Mouse (Mus musculus): Measurements from ENCODE around the gene Khdc3.
"Not testable (repeated sequence)": the region's sequence is repeated elsewhere in the genome, so short reads cannot be mapped to it uniquely, and the experiment has no call there.

Gene Khdc3

GRCm38 (mm10) chr9:73103880-73104198 is 2.2 kb downstream of the Khdc3 start:
- H3K36me3 ChIP-seq (ENCODE audit: insufficient read depth, low read length), result peaks cover 15% of the 10 kb centered on the region
- TF ChIP-seq CTCF (conservative IDR thresholded peaks at IDR 0.05; ENCODE audit: low read length) (no peak), NANOG (IDR thresholded peaks at IDR 0.05; ENCODE audit: borderline replicate concordance, low read length) (no peak), POU5F1 (IDR thresholded peaks at IDR 0.05; ENCODE audit: borderline replicate concordance, low read length) (no peak)
- H3K9me3 ChIP-seq (ENCODE audit: low read length), result no peaks in the 10 kb centered on the region
- peak overlapping the region; percentile 81 for H3K4me3 ChIP-seq (replicated peaks; ENCODE audit: low read length)
- peaks cover 86% of the 10 kb centered on the region for H3K4me1 ChIP-seq (replicated peaks; ENCODE audit: low read depth, low read length)
- peaks cover 28% of the 10 kb centered on the region for H3K27me3 ChIP-seq (ENCODE audit: insufficient read depth, low read length)

- Histone ChIP-seq H3K9me3 (ENCODE audit: low read length) (no peaks in the 10 kb centered on the region), H3K27me3 (ENCODE audit: insufficient read depth, low read length) (peaks cover 28% of the 10 kb centered on the region), H3K4me3 (replicated peaks; ENCODE audit: low read length) (no peak overlapping the region), H3K4me1 (replicated peaks; ENCODE audit: low read depth, low read length) (peaks cover 77% of the 10 kb centered on the region), H3K36me3 (ENCODE audit: insufficient read depth, low read length) (peaks cover 15% of the 10 kb centered on the region)
- TF ChIP-seq POU5F1 (IDR thresholded peaks at IDR 0.05; ENCODE audit: borderline replicate concordance, low read length) (no peak), NANOG (IDR thresholded peaks at IDR 0.05; ENCODE audit: borderline replicate concordance, low read length) (no peak), CTCF (conservative IDR thresholded peaks at IDR 0.05; ENCODE audit: low read length) (no peak)
Measured at GRCm38 (mm10) chr9:73105141-73105540, 3.5 kb downstream of the Khdc3 start.

GRCm38 (mm10) chr9:73105771-73106170 is 4.1 kb downstream of the Khdc3 start:
- no peaks in the 10 kb centered on the region for H3K9me3 ChIP-seq (ENCODE audit: low read length)
- H3K27me3 ChIP-seq (ENCODE audit: insufficient read depth, low read length), result peaks cover 28% of the 10 kb centered on the region
- peaks cover 15% of the 10 kb centered on the region for H3K36me3 ChIP-seq (ENCODE audit: insufficient read depth, low read length)
- TF ChIP-seq NANOG (IDR thresholded peaks at IDR 0.05; ENCODE audit: borderline replicate concordance, low read length) (no peak), CTCF (conservative IDR thresholded peaks at IDR 0.05; ENCODE audit: low read length) (no peak), POU5F1 (IDR thresholded peaks at IDR 0.05; ENCODE audit: borderline replicate concordance, low read length) (no peak)
- peaks cover 71% of the 10 kb centered on the region for H3K4me1 ChIP-seq (replicated peaks; ENCODE audit: low read depth, low read length)
- H3K4me3 ChIP-seq (replicated peaks; ENCODE audit: low read length), result no peak overlapping the region

GRCm38 (mm10) chr9:73112919-73113906 is 11.6 kb downstream of the Khdc3 start, which contains the start of gene Rsl24d1:
Gene Rsl24d1 (plus strand): TSS chr9:73113426.
- Histone ChIP-seq H3K9me3 (ENCODE audit: low read length) (no peaks in the 10 kb centered on the region), H3K27me3 (ENCODE audit: insufficient read depth, low read length) (no peaks in the 10 kb centered on the region), H3K36me3 (ENCODE audit: insufficient read depth, low read length) (peaks cover 32% of the 10 kb centered on the region), H3K4me3 (replicated peaks; ENCODE audit: low read length) (peak within 1 kb of the TSS; percentile 100), H3K4me1 (replicated peaks; ENCODE audit: low read depth, low read length) (peaks cover 51% of the 10 kb centered on the region)
- TF ChIP-seq NANOG (IDR thresholded peaks at IDR 0.05; ENCODE audit: borderline replicate concordance, low read length), result no peak
- TF ChIP-seq POU5F1 (IDR thresholded peaks at IDR 0.05; ENCODE audit: borderline replicate concordance, low read length), result no peak
- no peak for TF ChIP-seq CTCF (conservative IDR thresholded peaks at IDR 0.05; ENCODE audit: low read length)

GRCm38 (mm10) chr9:73116704-73117103 is 15.1 kb downstream of the Khdc3 start:
- not testable (repeated sequence) for H3K9me3 ChIP-seq (ENCODE audit: low read length); H3K27me3 ChIP-seq (ENCODE audit: insufficient read depth, low read length); H3K4me3 ChIP-seq (replicated peaks; ENCODE audit: low read length)
- H3K4me1 ChIP-seq (replicated peaks; ENCODE audit: low read depth, low read length), result peaks cover 57% of the 10 kb centered on the region
- peaks cover 66% of the 10 kb centered on the region for H3K36me3 ChIP-seq (ENCODE audit: insufficient read depth, low read length)

GRCm38 (mm10) chr9:73118012-73118411 is 16.4 kb downstream of the Khdc3 start:
- no peaks in the 10 kb centered on the region for H3K27me3 ChIP-seq (ENCODE audit: insufficient read depth, low read length)
- peaks cover 51% of the 10 kb centered on the region for H3K4me1 ChIP-seq (replicated peaks; ENCODE audit: low read depth, low read length)
- H3K36me3 ChIP-seq (ENCODE audit: insufficient read depth, low read length), result peaks cover 79% of the 10 kb centered on the region
- TF ChIP-seq NANOG (IDR thresholded peaks at IDR 0.05; ENCODE audit: borderline replicate concordance, low read length) (no peak), CTCF (conservative IDR thresholded peaks at IDR 0.05; ENCODE audit: low read length) (peak; percentile 38)
- H3K4me3 ChIP-seq (replicated peaks; ENCODE audit: low read length), result no peak overlapping the region
- H3K9me3 ChIP-seq (ENCODE audit: low read length), result no peaks in the 10 kb centered on the region

- H3K27me3 ChIP-seq (ENCODE audit: insufficient read depth, low read length), result no peaks in the 10 kb centered on the region
- H3K9me3 ChIP-seq (ENCODE audit: low read length), result no peaks in the 10 kb centered on the region
- no peak overlapping the region for H3K4me3 ChIP-seq (replicated peaks; ENCODE audit: low read length)
- peaks cover 96% of the 10 kb centered on the region for H3K36me3 ChIP-seq (ENCODE audit: insufficient read depth, low read length)
- H3K4me1 ChIP-seq (replicated peaks; ENCODE audit: low read depth, low read length), result peaks cover 66% of the 10 kb centered on the region
- TF ChIP-seq NANOG (IDR thresholded peaks at IDR 0.05; ENCODE audit: borderline replicate concordance, low read length) (no peak), CTCF (conservative IDR thresholded peaks at IDR 0.05; ENCODE audit: low read length) (peak; percentile 61)
Measured at GRCm38 (mm10) chr9:73121735-73122134, 20.1 kb downstream of the Khdc3 start.

GRCm38 (mm10) chr9:73125043-73125570 is 23.5 kb downstream of the Khdc3 start:
- TF ChIP-seq NANOG (IDR thresholded peaks at IDR 0.05; ENCODE audit: borderline replicate concordance, low read length) (0 out of 2 replicates have a peak, but pooled peaks have one; percentile 31), POU5F1 (IDR thresholded peaks at IDR 0.05; ENCODE audit: borderline replicate concordance, low read length) (no peak), CTCF (conservative IDR thresholded peaks at IDR 0.05; ENCODE audit: low read length) (no peak)
- Histone ChIP-seq H3K4me3 (replicated peaks; ENCODE audit: low read length) (no peak overlapping the region), H3K4me1 (replicated peaks; ENCODE audit: low read depth, low read length) (peaks cover 87% of the 10 kb centered on the region), H3K27me3 (ENCODE audit: insufficient read depth, low read length) (no peaks in the 10 kb centered on the region), H3K36me3 (ENCODE audit: insufficient read depth, low read length) (peaks cover 99% of the 10 kb centered on the region), H3K9me3 (ENCODE audit: low read length) (no peaks in the 10 kb centered on the region)

Measured in E14TG2a.4 (cell line).